Mouse (Mus musculus) small intestine, adult 2 months (tissue): ENCODE data around the gene Cpm.

Experiments used
- CTCF ChIP-seq: fragments of 200-500 bp; IDR thresholded peaks from 2 replicates; pipeline ENCODE4 v1.5.1; 2012; ENCODE audit warnings: low read depth, mild to moderate bottlenecking, control low read depth, inconsistent platforms, low read length, moderate library complexity, mixed read lengths; ENCODE audit not compliant: insufficient replicate concordance, insufficient read length; ENCODE audit errors: extremely low read depth
- POLR2A ChIP-seq: fragments of 200-500 bp; IDR thresholded peaks from 2 replicates; pipeline ENCODE4 v1.6.1; 2012; ENCODE audit warnings: low read depth, mild to moderate bottlenecking, control low read depth, inconsistent platforms, low read length, moderate library complexity

- TF ChIP-seq CTCF: no peak
- TF ChIP-seq POLR2A: no peak
These were observed 79.1 kb downstream of the Cpm start for GRCm38 (mm10) chr10:117708376-117708775.
